Mouse (Mus musculus) spleen, adult 2 months (tissue): Measurements from ENCODE around the gene Slc9a3r2.

Source experiments
- CTCF ChIP-seq: fragments of 200-500 bp; IDR thresholded peaks from 2 replicates; pipeline ENCODE4 v1.5.1; 2011; ENCODE audit warnings: mild to moderate bottlenecking, inconsistent platforms; ENCODE audit not compliant: insufficient read depth, insufficient read length, insufficient replicate concordance; ENCODE audit errors: extremely low read depth
- POLR2A ChIP-seq: fragments of 200-500 bp; IDR thresholded peaks from 2 replicates; pipeline ENCODE4 v1.6.1; 2011; ENCODE audit warnings: low read depth, low read length, inconsistent platforms

DNA sequence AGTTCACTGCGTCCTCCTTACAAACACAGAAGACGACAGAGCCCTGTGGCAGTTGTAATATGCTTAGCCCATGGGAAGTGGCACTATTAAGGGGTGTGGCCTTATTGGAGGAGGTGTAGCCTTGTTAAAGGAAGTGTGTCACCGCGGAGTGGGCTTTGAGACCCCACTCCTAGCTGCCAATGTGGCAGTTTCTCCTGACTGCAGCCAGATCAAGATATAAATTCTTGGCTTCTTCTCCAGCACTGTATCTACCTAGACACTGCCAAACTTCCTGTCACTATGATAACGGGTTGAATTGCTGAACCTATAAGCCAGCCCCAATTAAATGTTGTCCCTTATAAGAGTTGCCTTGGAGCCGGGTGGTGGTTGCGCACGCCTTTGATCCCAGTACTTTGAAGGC lies 24.7 kb downstream of the Slc9a3r2 start:
- TF ChIP-seq POLR2A (no peak), CTCF (no peak)
